Mouse (Mus musculus): ENCODE data around the gene Fam71e1.

GRCm38 (mm10) chr7:44501563-44502115, 5.3 kb downstream of the Fam71e1 start:
- TF ChIP-seq CTCF (IDR thresholded peaks at IDR 0.05; ENCODE audit: low read depth) (peak; percentile 70), EP300 (IDR thresholded peaks at IDR 0.05; ENCODE audit: low read depth) (no peak)
